Mouse (Mus musculus): ENCODE measurements around the gene Gabrb3.
"Not testable (repeated sequence)": the region's sequence is repeated elsewhere in the genome, so short reads cannot be mapped to it uniquely, and the experiment has no call there.

The Gabrb3 gene

GRCm38 (mm10) chr7:57706092-57706491 lies 286.6 kb downstream of the Gabrb3 start:
- in situ Hi-C loops (cut with MboI, MseI) = no loop called here

- in situ Hi-C loops (cut with MboI, MseI) = no loop called here
Observed at GRCm38 (mm10) chr7:57706976-57707740, 287.7 kb downstream of the Gabrb3 start.

GRCm38 (mm10) chr7:57711709-57712108 lies 292.2 kb downstream of the Gabrb3 start:
- in situ Hi-C loops (cut with MboI, MseI) = no loop called here

GRCm38 (mm10) chr7:57746836-57747235 lies 327.3 kb downstream of the Gabrb3 start:
- in situ Hi-C loops (cut with MboI, MseI) = no loop called here

- in situ Hi-C loops (cut with MboI, MseI) = no loop called here
Observed at GRCm38 (mm10) chr7:57760466-57760865, 341.0 kb downstream of the Gabrb3 start.

- in situ Hi-C loops (cut with MboI, MseI) = no loop called here
Observed at GRCm38 (mm10) chr7:57778754-57779153, 359.3 kb downstream of the Gabrb3 start.

GRCm38 (mm10) chr7:57786102-57786501 lies 366.6 kb downstream of the Gabrb3 start:
- in situ Hi-C loops (cut with MboI, MseI) = not testable (repeated sequence)

- in situ Hi-C loops (cut with MboI, MseI) = no loop called here
Observed at GRCm38 (mm10) chr7:57787520-57787919, 368.0 kb downstream of the Gabrb3 start.

GRCm38 (mm10) chr7:57803266-57803665 lies 383.8 kb downstream of the Gabrb3 start:
- in situ Hi-C loops (cut with MboI, MseI) = no loop called here

- in situ Hi-C loops (cut with MboI, MseI) = loop anchor here in 1 of 2 experiments (10.0 kb wide), 1 partner anchor 381 kb away; no protein-coding TSS in a partner anchor
Observed at GRCm38 (mm10) chr7:57813716-57814115, 394.2 kb downstream of the Gabrb3 start.

GRCm38 (mm10) chr7:57842383-57842896 lies 422.9 kb downstream of the Gabrb3 start:
- in situ Hi-C loops (cut with MboI, MseI) = no loop called here

- in situ Hi-C loops (cut with MboI, MseI) = no loop called here
Observed at GRCm38 (mm10) chr7:57867951-57868350, 448.5 kb downstream of the Gabrb3 start.

All from T-helper 17 cell (primary cell).